Mouse (Mus musculus) hindbrain, embryonic 11.5 days (tissue): Measurements from ENCODE around the gene Tpst1. TPM values are rescaled to one million over a fixed set of nuclear protein-coding genes. Genes with fewer than 3 reads are reported as not detected.

Source experiments
- ATAC-seq: fragments of 200-750 bp; cut with Nextera tagmentation; 2 replicates; pipeline ENCODE4 v1.8.0; 2017; ENCODE audit warnings: mild to moderate bottlenecking, moderate TSS enrichment, moderate library complexity; ENCODE audit not compliant: low FRiP score
- DNase-seq: peaks from one replicate; pipeline ENCODE4 v3.0.0-alpha.2; 2015; ENCODE audit warnings: low spot score
- H3K27ac ChIP-seq: fragments of 300-500 bp; sonication (generic); 2 replicates; pipeline ENCODE4 v1.5.1; 2014; ENCODE audit warnings: mild to moderate bottlenecking, low read depth, low read length
- H3K27me3 ChIP-seq: fragments of 300-500 bp; sonication (generic); 2 replicates; pipeline ENCODE4 v1.6.1; 2014; ENCODE audit warnings: mild to moderate bottlenecking, low read length, moderate library complexity, mixed read lengths; ENCODE audit not compliant: control insufficient read depth, insufficient read depth
- H3K36me3 ChIP-seq: fragments of 300-500 bp; sonication (generic); 2 replicates; pipeline ENCODE4 v1.6.1; 2014; ENCODE audit warnings: mild to moderate bottlenecking, low read length, moderate library complexity, mixed read lengths; ENCODE audit not compliant: control insufficient read depth, insufficient read depth
- H3K4me1 ChIP-seq: fragments of 300-500 bp; sonication (generic); replicated peaks from 2 replicates; pipeline ENCODE4 v1.6.1; 2014; ENCODE audit warnings: low read length, mixed read lengths; ENCODE audit not compliant: control insufficient read depth, insufficient read depth
- H3K4me2 ChIP-seq: fragments of 300-500 bp; sonication (generic); replicated peaks from 2 replicates; pipeline ENCODE4 v1.6.1; 2014; ENCODE audit warnings: mild to moderate bottlenecking, low read depth, low read length
- H3K4me3 ChIP-seq: fragments of 300-500 bp; sonication (generic); 2 replicates; pipeline ENCODE4 v1.5.1; 2014; ENCODE audit warnings: low read depth, low read length
- H3K9ac ChIP-seq: fragments of 300-500 bp; sonication (generic); 2 replicates; pipeline ENCODE4 v1.6.1; 2014; ENCODE audit warnings: low read depth, low read length
- H3K9me3 ChIP-seq: fragments of 300-500 bp; sonication (generic); 2 replicates; pipeline ENCODE4 v1.6.1; 2016; ENCODE audit warnings: low read length; ENCODE audit not compliant: control insufficient read depth
- WGBS: fragments of 180-500 bp; shearing (Covaris S2); extraction: QIAGEN DNeasy Blood & Tissue Kit; methylation state at CpG from one replicate; pipeline ENCODE4 v1.1.7; 2014; 5-methylcytosine and 5-hydroxymethylcytosine counted together
- polyA plus RNA-seq: library from polyadenylated mRNA; unstranded; fragments of >200 nt; fragmentation: Nextera tagmentation; extraction: Ambion mirVana; gene quantifications from 2 replicates; pipeline ENCODE4 v1.2.1, GENCODE M21; 2014

Tpst1 gene
- polyA plus RNA-seq, 1 experiment from 2014 or later = 63.7 TPM

DNA sequence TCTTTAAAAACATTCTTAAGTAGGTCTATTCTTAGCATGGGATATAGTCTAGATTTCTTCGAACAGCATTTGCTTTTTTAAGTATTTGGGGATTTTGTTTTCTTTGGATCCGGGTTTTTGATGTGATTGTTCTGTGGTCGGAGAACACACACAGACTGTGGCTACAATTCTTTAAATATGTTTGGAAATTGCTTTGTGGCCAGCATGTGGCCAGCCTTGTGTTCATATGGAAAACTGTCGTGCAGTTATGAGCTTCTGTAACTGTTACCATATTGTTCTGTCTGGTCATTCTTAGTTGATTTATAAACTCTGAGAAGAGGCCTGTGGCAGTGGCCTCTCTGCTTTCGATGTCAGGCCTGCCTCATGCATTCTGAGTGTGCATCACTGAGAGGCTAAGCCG, 44.8 kb downstream of the Tpst1 start:
- DNase-seq (no peak), ATAC-seq (no peak)
- no peak overlapping the region for H3K4me3 ChIP-seq
- H3K27me3 ChIP-seq = no peaks in the 10 kb centered on the region
- WGBS = 85% methylated on average over 6 of the region's 6 CpGs
- no peak overlapping the region for H3K9ac ChIP-seq
- H3K36me3 ChIP-seq = no peaks in the 10 kb centered on the region
- no peak overlapping the region for H3K27ac ChIP-seq
- no peak overlapping the region for H3K4me2 ChIP-seq
- H3K9me3 ChIP-seq = no peaks in the 10 kb centered on the region
- no peaks in the 10 kb centered on the region for H3K4me1 ChIP-seq

DNA sequence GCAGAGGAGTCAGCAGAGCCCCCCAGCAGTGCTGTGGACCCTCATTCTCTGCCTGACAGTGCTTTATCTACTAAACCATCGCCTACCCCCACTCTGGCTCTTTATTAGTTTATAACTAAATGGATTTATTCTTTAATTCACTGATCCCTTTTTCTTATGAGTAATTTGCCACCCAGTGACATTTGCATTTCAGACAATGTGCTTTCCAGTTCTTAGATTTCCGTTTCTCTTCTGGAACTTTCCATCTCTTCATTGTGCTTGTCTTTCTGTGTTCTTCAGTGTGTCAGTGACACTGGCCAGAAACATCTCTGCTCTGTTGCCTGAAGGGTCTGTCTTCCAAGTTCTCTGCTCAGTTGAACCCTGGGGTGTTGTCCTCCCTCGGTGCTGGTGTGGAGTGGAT, 46.1 kb downstream of the Tpst1 start:
- no peak overlapping the region for H3K4me2 ChIP-seq
- WGBS = 88% methylated on average over 3 of the region's 3 CpGs

DNA sequence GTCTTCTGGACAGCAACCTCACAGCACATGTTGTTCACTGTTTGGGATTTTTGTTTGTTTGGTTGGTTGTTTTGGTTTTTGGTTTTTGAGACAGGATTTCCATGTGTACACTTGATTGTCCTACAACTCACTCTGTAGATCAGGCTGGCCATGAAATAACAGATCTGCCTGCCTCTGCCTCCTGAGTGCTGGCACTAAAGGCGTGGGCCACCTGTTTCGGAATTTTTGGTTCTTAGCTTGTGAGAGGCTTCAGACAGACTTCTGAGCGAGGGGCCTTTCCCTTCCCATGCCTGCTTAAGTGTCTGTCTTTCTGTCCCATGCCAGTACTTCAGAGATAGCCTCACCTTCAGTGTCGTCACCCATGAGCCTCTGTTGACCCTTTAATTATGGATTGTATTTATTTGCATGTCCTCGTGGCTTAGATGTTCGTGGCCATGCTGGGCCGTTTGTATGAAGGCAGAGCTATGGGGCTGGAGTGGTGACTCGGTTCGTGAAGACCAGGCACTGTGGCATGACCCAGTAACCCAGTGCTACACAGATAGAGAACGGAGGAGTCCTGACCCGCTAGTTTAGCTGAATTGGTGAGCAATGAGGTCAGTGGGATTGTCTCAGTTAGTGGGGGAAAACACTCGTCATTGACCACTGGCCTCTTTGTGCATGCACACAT, 47.1 kb downstream of the Tpst1 start:
- ATAC-seq = no peak
- DNase-seq = no peak
- Histone ChIP-seq H3K27me3 (no peaks in the 10 kb centered on the region), H3K9ac (no peak overlapping the region), H3K4me1 (no peaks in the 10 kb centered on the region), H3K36me3 (no peaks in the 10 kb centered on the region), H3K9me3 (no peaks in the 10 kb centered on the region), H3K4me2 (no peak overlapping the region), H3K27ac (no peak overlapping the region), H3K4me3 (no peak overlapping the region)
- 90% methylated on average over 12 of the region's 12 CpGs for WGBS

More for the DNA sequence above, 46.1 kb downstream of the Tpst1 start:
- no peaks in the 10 kb centered on the region for H3K36me3 ChIP-seq
- H3K4me1 ChIP-seq = no peaks in the 10 kb centered on the region
- H3K27me3 ChIP-seq = no peaks in the 10 kb centered on the region
- ATAC-seq = no peak
- no peak overlapping the region for H3K9ac ChIP-seq
- H3K27ac ChIP-seq = no peak overlapping the region
- H3K4me3 ChIP-seq = no peak overlapping the region
- DNase-seq = no peak
- H3K9me3 ChIP-seq = no peaks in the 10 kb centered on the region

DNA sequence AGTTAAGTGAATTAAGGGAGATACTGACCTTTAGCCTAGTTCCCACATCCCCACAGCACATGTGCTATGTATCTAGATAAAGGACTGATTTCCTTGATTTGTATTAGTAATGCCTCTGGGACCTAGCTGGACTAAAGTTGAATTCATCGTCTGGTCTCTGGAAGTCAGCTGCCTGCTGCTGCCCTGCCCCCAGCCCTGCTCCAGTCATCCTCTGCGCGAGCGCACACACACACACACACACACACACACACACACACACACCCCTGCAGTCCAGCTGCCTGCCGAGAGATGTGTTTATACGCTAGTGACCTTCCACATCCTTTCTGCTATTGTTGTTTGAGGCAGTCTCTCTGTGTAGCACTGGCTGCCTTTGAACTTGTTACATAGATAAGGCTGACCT, 47.8 kb downstream of the Tpst1 start:
- Histone ChIP-seq H3K27me3 (no peaks in the 10 kb centered on the region), H3K9ac (no peak overlapping the region), H3K36me3 (no peaks in the 10 kb centered on the region), H3K4me2 (no peak overlapping the region), H3K4me1 (no peaks in the 10 kb centered on the region), H3K9me3 (no peaks in the 10 kb centered on the region), H3K4me3 (no peak overlapping the region), H3K27ac (no peak overlapping the region)
- ATAC-seq = 0 out of 2 replicates have a peak, but pooled peaks have one; percentile 14
- DNase-seq = peak; percentile 26
- 68% methylated on average over 6 of the region's 6 CpGs for WGBS

DNA sequence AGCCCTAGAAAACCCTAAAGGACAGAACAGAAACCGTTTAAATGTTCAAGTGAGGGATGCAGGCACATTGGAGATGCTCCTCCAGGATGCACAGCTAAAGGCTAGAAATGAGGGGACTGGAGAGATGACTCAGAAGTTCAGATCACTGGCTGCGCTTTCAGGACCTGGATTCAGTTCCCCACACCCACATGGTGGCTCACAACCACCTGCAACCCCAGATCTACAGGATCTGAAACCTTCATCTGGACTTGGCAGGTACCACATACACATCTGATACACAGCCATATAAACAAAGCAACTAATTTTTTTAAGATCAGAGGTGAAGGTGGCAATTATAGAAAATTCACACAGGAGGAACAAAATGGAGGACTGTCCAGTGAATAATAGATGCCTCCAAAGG, 49.2 kb downstream of the Tpst1 start:
- Histone ChIP-seq H3K4me2 (no peak overlapping the region), H3K9me3 (no peaks in the 10 kb centered on the region), H3K27ac (no peak overlapping the region), H3K4me3 (no peak overlapping the region), H3K36me3 (no peaks in the 10 kb centered on the region), H3K4me1 (no peaks in the 10 kb centered on the region), H3K27me3 (no peaks in the 10 kb centered on the region), H3K9ac (no peak overlapping the region)
- WGBS = 97% methylated on average over 2 of the region's 2 CpGs
- ATAC-seq = no peak
- DNase-seq = no peak

DNA sequence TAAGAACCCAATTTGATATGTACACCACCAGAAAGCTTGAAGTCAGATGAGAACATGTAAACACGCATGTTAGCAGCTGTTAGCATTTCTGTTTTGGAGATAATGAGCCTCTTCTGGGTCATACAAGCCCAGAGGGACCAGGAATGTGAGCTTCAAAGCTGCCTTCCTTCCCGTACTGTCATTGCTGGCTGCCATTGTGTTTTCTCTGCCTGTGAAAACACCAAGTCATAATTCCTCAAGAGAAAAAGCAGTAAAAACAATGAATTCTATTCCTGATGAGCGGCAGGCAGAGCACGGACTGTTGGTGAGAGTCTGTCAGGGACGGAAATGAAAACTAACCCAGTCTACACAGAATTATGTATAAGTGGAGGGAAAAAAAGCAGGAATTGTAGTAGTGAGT, 51.1 kb downstream of the Tpst1 start:
- H3K27me3 ChIP-seq = no peaks in the 10 kb centered on the region
- H3K27ac ChIP-seq = no peak overlapping the region
- H3K9ac ChIP-seq = no peak overlapping the region
- no peak overlapping the region for H3K4me2 ChIP-seq
- no peaks in the 10 kb centered on the region for H3K9me3 ChIP-seq
- ATAC-seq = no peak
- no peak overlapping the region for H3K4me3 ChIP-seq
- H3K36me3 ChIP-seq = no peaks in the 10 kb centered on the region
- H3K4me1 ChIP-seq = no peaks in the 10 kb centered on the region
- no peak for DNase-seq
- WGBS = 77% methylated on average over 5 of the region's 5 CpGs

DNA sequence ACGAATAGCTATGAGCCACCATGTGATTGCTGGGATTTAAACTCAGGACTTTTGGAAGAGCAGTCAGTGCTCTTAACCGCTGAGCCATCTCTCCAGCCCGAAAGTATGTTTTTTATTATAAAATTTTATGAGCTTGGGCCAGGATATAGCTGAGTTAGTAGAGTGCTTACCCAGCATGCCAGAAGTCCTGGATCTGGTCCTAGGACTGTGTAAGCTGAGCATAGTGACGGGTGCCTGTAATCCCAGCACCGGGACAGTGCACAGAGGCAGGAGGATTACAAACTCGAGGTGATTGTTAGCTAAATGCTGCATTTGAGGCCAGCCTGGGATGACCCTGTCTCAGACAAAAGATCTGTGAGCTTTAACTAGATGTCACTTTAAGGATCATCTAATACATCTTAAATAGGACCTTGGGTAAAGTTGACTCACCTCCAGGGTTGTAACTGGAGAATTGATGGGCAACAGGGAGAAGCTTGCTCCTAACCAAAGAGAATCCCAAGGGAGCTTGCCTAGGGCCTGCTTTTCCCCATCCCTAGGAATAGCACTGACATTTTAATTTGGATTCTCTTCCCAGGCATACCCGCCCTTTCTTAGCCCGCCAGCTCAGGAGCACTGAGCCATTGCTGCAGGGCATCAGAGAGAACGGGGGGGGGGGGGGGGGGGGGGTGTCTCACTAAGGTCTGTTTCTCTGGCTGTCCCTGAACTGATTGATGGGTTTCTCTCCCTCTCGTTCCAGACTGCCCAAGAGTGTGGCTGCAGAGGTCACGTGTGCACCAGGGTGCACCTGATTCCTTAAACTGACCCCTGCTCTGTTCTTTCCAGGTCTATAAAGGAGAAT, 55.8 kb downstream of the Tpst1 start:
- WGBS = 71% methylated on average over 10 of the region's 11 CpGs
- DNase-seq = no peak
- no peaks in the 10 kb centered on the region for H3K27me3 ChIP-seq

DNA sequence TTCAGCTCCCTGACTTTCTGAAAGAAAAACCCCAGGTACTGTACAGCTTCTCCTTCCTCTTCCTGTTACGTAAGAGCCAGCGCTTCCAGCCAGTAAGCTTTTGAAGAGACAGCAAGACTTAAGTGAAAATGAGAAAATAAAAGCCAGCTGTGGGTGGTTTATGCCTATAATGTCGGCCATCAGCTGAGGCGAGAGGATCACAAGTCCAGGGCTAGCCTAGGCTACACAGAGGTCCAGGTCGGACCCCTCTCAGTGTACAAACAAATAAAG, 56.3 kb downstream of the Tpst1 start:
- H3K27me3 ChIP-seq = no peaks in the 10 kb centered on the region
- WGBS = 91% methylated on average over 5 of the region's 5 CpGs

More for the DNA sequence above, 55.8 kb downstream of the Tpst1 start:
- ATAC-seq = no peak
- Histone ChIP-seq H3K4me2 (no peak overlapping the region), H3K4me3 (no peak overlapping the region), H3K9me3 (no peaks in the 10 kb centered on the region), H3K27ac (no peak overlapping the region), H3K4me1 (no peaks in the 10 kb centered on the region), H3K9ac (no peak overlapping the region), H3K36me3 (no peaks in the 10 kb centered on the region)

DNA sequence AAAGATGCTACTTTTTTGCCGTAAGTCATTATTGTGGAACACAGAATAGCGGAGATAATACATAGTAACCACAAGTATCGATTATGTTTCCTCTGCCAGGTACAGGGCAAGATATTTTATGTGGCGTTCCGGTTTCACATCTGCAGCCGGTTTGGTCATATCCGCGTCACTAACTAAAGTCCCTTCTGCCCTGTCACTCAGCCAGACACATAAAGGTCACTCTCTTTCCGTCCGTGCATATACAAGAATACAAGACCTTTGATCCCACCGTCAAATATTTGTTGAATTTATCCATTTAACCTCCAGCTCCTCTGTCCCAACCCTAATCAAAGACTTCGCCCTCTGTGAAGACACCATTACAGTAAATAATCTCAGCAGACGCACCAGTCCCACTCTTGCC, 63.5 kb downstream of the Tpst1 start:
- DNase-seq (no peak), ATAC-seq (no peak)
- Histone ChIP-seq H3K4me3 (no peak overlapping the region), H3K9me3 (no peaks in the 10 kb centered on the region), H3K4me1 (no peaks in the 10 kb centered on the region), H3K27ac (no peak overlapping the region), H3K4me2 (no peak overlapping the region), H3K36me3 (no peaks in the 10 kb centered on the region), H3K9ac (no peak overlapping the region), H3K27me3 (no peaks in the 10 kb centered on the region)
- WGBS = 94% methylated on average over 13 of the region's 13 CpGs

More for the DNA sequence above, 56.3 kb downstream of the Tpst1 start:
- no peaks in the 10 kb centered on the region for H3K4me1 ChIP-seq
- H3K9me3 ChIP-seq = no peaks in the 10 kb centered on the region
- ATAC-seq = no peak
- H3K36me3 ChIP-seq = no peaks in the 10 kb centered on the region
- H3K4me3 ChIP-seq = no peak overlapping the region
- no peak overlapping the region for H3K9ac ChIP-seq
- H3K27ac ChIP-seq = no peak overlapping the region
- no peak overlapping the region for H3K4me2 ChIP-seq
- no peak for DNase-seq
